Mouse (Mus musculus) C2C12 (cell line): ENCODE measurements around the gene Klhl26.

Experiments
- CEBPB ChIP-seq: IDR thresholded peaks from one replicate; pipeline ENCODE4 v1.6.1; 2011; ENCODE audit warnings: low read depth, mild to moderate bottlenecking, control low read depth, moderate library complexity
- CTCF ChIP-seq: IDR thresholded peaks from one replicate; pipeline ENCODE4 v1.5.1; 2011; ENCODE audit not compliant: control insufficient read depth, insufficient read depth, insufficient read length
- FOSL1 ChIP-seq: IDR thresholded peaks from one replicate; pipeline ENCODE4 v1.8.0; 2011; ENCODE audit warnings: mild to moderate bottlenecking, low read length; ENCODE audit not compliant: poor library complexity, insufficient read depth, severe bottlenecking
- MAX ChIP-seq: IDR thresholded peaks from one replicate; pipeline ENCODE4 v1.6.1; 2011; ENCODE audit warnings: mild to moderate bottlenecking, control low read depth
- MYOD1 ChIP-seq: IDR thresholded peaks from one replicate; pipeline ENCODE4 v1.6.1; 2011; ENCODE audit warnings: low read depth; ENCODE audit not compliant: control insufficient read depth, insufficient read length
- MYOG ChIP-seq: IDR thresholded peaks from one replicate; pipeline ENCODE4 v1.6.1; 2011; ENCODE audit not compliant: control insufficient read depth, insufficient read length; ENCODE audit errors: extremely low read depth
- USF1 ChIP-seq: IDR thresholded peaks from one replicate; pipeline ENCODE4 v1.6.1; 2011; ENCODE audit warnings: low read depth, mild to moderate bottlenecking, control low read depth, moderate library complexity

DNA sequence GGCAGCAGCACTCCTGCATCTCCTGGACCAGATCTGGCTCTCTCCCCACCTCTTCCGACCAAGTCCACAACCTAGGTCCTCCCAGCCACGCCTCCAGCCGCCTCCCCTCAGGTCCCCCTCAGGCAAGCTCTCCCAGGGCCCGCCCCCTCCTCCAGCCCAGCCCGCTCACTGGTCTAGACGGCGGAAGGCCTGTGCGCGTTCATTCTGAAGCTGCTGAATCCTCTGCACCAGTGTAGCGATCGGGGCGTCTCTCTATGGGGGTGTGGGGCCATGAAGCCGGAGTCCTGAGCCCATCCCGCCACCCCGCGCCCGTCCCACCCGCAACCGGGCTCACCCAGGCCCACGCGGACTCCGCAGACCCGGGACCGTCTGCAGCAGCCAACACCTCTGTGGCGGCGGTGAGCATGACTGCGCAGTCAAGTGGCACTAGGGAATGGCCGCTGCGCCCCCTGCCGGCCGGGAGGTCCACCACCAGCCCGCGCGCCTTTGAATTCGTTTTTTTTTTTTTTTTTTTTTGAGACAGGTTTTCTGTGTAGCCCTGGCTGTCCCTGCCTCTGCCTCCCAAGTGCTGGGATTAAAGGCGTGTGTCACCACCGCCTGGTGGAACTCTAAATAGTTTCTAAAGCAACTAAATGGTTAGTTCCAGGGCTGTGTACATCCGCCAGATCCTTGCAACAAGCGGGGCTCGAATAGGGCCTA lies 29.7 kb upstream of the Klhl26 start, which contains the start of gene Rex1bd:
- TF ChIP-seq CTCF, result peak; percentile 93
- no peak for TF ChIP-seq MYOD1
- TF ChIP-seq CEBPB, result no peak
- no peak for TF ChIP-seq FOSL1
- TF ChIP-seq USF1, result no peak
- no peak for TF ChIP-seq MAX
- no peak for TF ChIP-seq MYOG
